Mouse (Mus musculus): ENCODE measurements around the gene Fam240b. TPM values are rescaled to one million over a fixed set of nuclear protein-coding genes. Genes with fewer than 3 reads are reported as not detected.

The Fam240b gene
- total and polyA plus RNA-seq, 3 experiments: not detected

DNA sequence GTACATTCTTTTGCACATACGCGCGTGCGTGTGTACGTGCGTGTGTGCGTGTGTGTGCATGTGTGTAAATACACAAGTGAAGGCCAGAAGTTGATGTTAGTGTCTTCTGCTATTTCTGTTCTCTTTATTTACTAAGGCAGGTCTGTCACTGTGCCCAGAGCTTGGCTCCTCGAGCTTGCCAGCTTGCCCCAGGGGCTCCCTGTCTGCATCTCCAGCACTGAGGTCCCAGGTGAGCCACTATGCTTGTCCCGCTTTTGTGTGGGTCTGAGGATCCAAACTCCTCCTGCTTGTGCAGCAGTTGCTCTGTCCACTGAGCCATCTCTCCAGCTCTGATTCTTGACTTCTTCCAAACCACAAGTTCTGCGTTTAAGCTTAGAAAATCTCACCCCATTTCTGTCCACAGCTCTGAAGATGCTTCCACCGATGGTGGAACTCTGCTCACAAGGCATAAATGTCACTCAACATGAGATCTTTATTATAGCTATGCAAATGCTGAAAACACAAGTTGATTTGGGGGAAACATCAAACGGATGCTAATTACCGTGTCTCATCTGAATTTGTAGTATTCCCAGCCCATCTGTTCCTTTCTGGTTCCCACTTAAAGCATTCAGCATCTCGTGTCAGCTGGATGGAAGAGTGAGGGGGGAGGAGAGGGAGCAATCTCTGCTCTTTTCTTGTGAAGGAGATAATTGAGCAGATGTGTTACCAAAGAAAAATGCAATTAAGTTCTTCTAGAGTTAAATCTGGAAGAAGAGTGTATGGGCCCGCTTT is 29.1 kb upstream of the Fam240b start:
- no peak overlapping the region for H3K9ac ChIP-seq (ENCODE audit: control insufficient read depth, low read depth, low read length, poor library complexity, severe bottlenecking)
- H3K9me3 ChIP-seq (replicated peaks; ENCODE audit: insufficient read depth, low read length): no peaks in the 10 kb centered on the region
- no peaks in the 10 kb centered on the region for H3K36me3 ChIP-seq (ENCODE audit: control insufficient read depth in 1 of 2, insufficient read depth in 2 of 2, low read length in 2 of 2)
- DNase-seq (ENCODE audit: low read depth, low spot score): no peak
- no peaks in the 10 kb centered on the region for H3K79me2 ChIP-seq (ENCODE audit: control insufficient read depth, insufficient read depth, low read length, poor library complexity)
- no peak for TF ChIP-seq ZC3H11A (IDR thresholded peaks at IDR 0.05; ENCODE audit: low read depth, low read length)
- no peak for TF ChIP-seq E2F4 (IDR thresholded peaks at IDR 0.05; ENCODE audit: borderline replicate concordance, low read depth, low read length)
- no peak for TF ChIP-seq POLR2AphosphoS5 (IDR thresholded peaks at IDR 0.05; ENCODE audit: borderline replicate concordance, low read depth, low read length)
- TF ChIP-seq NRF1 (IDR thresholded peaks at IDR 0.05; ENCODE audit: insufficient read depth, low read depth, low read length, poor library complexity, severe bottlenecking): no peak
- no peak for TF ChIP-seq TCF12 (IDR thresholded peaks at IDR 0.05; ENCODE audit: low read depth, low read length)
- no peak for TF ChIP-seq MYC (IDR thresholded peaks at IDR 0.05; ENCODE audit: low read depth, low read length)
- no peak for TF ChIP-seq ZKSCAN1 (IDR thresholded peaks at IDR 0.05; ENCODE audit: low read depth, low read length)
- TF ChIP-seq UBTF (IDR thresholded peaks at IDR 0.05; ENCODE audit: borderline replicate concordance, insufficient read depth, low read depth, low read length): no peak
- TF ChIP-seq BHLHE40 (IDR thresholded peaks at IDR 0.05; ENCODE audit: borderline replicate concordance, low read depth, low read length): no peak
- no peak for TF ChIP-seq MYB (IDR thresholded peaks at IDR 0.05; ENCODE audit: low read depth, low read length)
- TF ChIP-seq ZNF384 (IDR thresholded peaks at IDR 0.05; ENCODE audit: low read depth, low read length): no peak
- TF ChIP-seq POLR2AphosphoS2 (IDR thresholded peaks at IDR 0.05; ENCODE audit: low read length): no peak
- no peak for TF ChIP-seq TAL1 (IDR thresholded peaks at IDR 0.05; ENCODE audit: low read length)
- TF ChIP-seq NELFE (IDR thresholded peaks at IDR 0.05; ENCODE audit: low read depth, low read length): no peak
- TF ChIP-seq POLR2A (IDR thresholded peaks at IDR 0.05; ENCODE audit: control insufficient read depth in 1 of 2, insufficient read depth in 1 of 2, low read depth in 1 of 2, low read length in 2 of 2, poor library complexity in 1 of 2): no peak
- TF ChIP-seq RAD21 (IDR thresholded peaks at IDR 0.05; ENCODE audit: low read depth, low read length): no peak
- H3K27me3 ChIP-seq (ENCODE audit: control insufficient read depth in 1 of 2, insufficient read depth in 2 of 2, low read length in 2 of 2): no peaks in the 10 kb centered on the region
- H3K27ac ChIP-seq (ENCODE audit: control insufficient read depth, low read depth, low read length): no peak overlapping the region
- no peak overlapping the region for H3K4me3 ChIP-seq (ENCODE audit: control insufficient read depth in 1 of 2, insufficient read depth in 1 of 2, low read depth in 2 of 2, low read length in 2 of 2)
- H3K4me1 ChIP-seq (ENCODE audit: control insufficient read depth in 1 of 2, insufficient read depth in 2 of 2, low read length in 2 of 2): no peaks in the 10 kb centered on the region

DNA sequence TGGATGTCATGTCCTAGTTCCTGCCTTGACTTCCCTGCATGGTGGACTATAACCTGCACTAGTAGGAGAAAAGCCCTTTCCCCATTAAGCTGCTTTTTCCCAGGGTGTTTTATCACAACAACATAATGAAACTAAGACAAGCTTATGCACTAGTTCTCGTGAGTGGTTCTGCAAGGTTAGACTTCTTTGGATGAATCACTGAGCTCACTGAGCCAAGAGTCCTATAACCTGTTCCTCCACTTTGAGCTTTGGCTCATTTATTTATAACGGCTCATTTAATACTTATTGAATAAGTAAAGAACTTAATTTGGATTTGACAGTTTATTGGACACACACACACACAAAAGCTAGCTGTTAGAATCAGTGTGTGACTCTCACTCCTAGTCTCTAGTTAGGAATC is 16.7 kb upstream of the Fam240b start:
- Histone ChIP-seq H3K27ac (ENCODE audit: control insufficient read depth, low read depth, low read length) (no peak overlapping the region), H3K4me3 (ENCODE audit: control insufficient read depth in 1 of 2, insufficient read depth in 1 of 2, low read depth in 2 of 2, low read length in 2 of 2) (no peak overlapping the region), H3K9me3 (replicated peaks; ENCODE audit: insufficient read depth, low read length) (no peaks in the 10 kb centered on the region), H3K4me1 (ENCODE audit: control insufficient read depth in 1 of 2, insufficient read depth in 2 of 2, low read length in 2 of 2) (no peaks in the 10 kb centered on the region), H3K9ac (ENCODE audit: control insufficient read depth, low read depth, low read length, poor library complexity, severe bottlenecking) (no peak overlapping the region), H3K79me2 (ENCODE audit: control insufficient read depth, insufficient read depth, low read length, poor library complexity) (no peaks in the 10 kb centered on the region), H3K27me3 (ENCODE audit: control insufficient read depth in 1 of 2, insufficient read depth in 2 of 2, low read length in 2 of 2) (no peaks in the 10 kb centered on the region), H3K36me3 (ENCODE audit: control insufficient read depth in 1 of 2, insufficient read depth in 2 of 2, low read length in 2 of 2) (no peaks in the 10 kb centered on the region)
- TF ChIP-seq USF1 (IDR thresholded peaks at IDR 0.05; ENCODE audit: low read depth, low read length) (no peak), SMC3 (IDR thresholded peaks at IDR 0.05; ENCODE audit: low read depth, low read length) (no peak), POLR2A (IDR thresholded peaks at IDR 0.05; ENCODE audit: control insufficient read depth in 1 of 2, insufficient read depth in 1 of 2, low read depth in 1 of 2, low read length in 2 of 2, poor library complexity in 1 of 2) (no peak), TBP (IDR thresholded peaks at IDR 0.05; ENCODE audit: low read depth, low read length) (no peak), HCFC1 (IDR thresholded peaks at IDR 0.05; ENCODE audit: low read depth, low read length) (no peak), ZNF384 (IDR thresholded peaks at IDR 0.05; ENCODE audit: low read depth, low read length) (no peak), JUND (IDR thresholded peaks at IDR 0.05; ENCODE audit: low read depth, low read length) (no peak), MXI1 (IDR thresholded peaks at IDR 0.05; ENCODE audit: low read depth, low read length) (no peak), NRF1 (IDR thresholded peaks at IDR 0.05; ENCODE audit: insufficient read depth, low read depth, low read length, poor library complexity, severe bottlenecking) (no peak), CTCF (IDR thresholded peaks at IDR 0.05 in 2 of 3, conservative IDR thresholded peaks at IDR 0.05 in 1 of 3; ENCODE audit: control insufficient read depth in 1 of 3, insufficient read depth in 1 of 3, low read depth in 2 of 3, low read length in 3 of 3, poor library complexity in 1 of 3, severe bottlenecking in 1 of 3) (no peak), ELF1 (IDR thresholded peaks at IDR 0.05; ENCODE audit: low read depth, low read length) (no peak), GATA1 (IDR thresholded peaks at IDR 0.05; ENCODE audit: low read depth, low read length) (no peak)
- DNase-seq (ENCODE audit: low read depth, low spot score): no peak

Data from MEL (cell line).